Mouse (Mus musculus) ES-E14 (cell line): ENCODE data around the gene Akap2. TPM values are rescaled to one million over a fixed set of nuclear protein-coding genes. Genes with fewer than 3 reads are reported as not detected.

ENCODE experiments used
- DNase-seq: peaks from one replicate; pipeline ENCODE4 v3.0.0-alpha.2; 2013; ENCODE audit warnings: low read depth, low spot score
- H3K27ac ChIP-seq: 2 replicates; pipeline ENCODE4 v1.5.1; 2012; ENCODE audit warnings: low read depth, mild to moderate bottlenecking, low read length, moderate library complexity, mixed read lengths; ENCODE audit not compliant: poor library complexity, insufficient read depth, severe bottlenecking
- H3K36me3 ChIP-seq: 2 replicates; pipeline ENCODE4 v1.6.1; 2012; ENCODE audit warnings: mild to moderate bottlenecking, low read length, moderate library complexity, mixed read lengths; ENCODE audit not compliant: control insufficient read depth, poor library complexity, insufficient read depth, severe bottlenecking
- H3K4me1 ChIP-seq, 2 experiments: fragments of 150-350 bp in 1 of 2; sonication (generic) in 1 of 2; 2 replicates each; pipeline ENCODE4 v1.6.1; 2012; ENCODE audit warnings: low read length in 2 of 2, mild to moderate bottlenecking in 1 of 2, mixed read lengths in 1 of 2; ENCODE audit not compliant: control insufficient read depth in 2 of 2, insufficient read depth in 2 of 2, poor library complexity in 1 of 2
- H3K4me3 ChIP-seq, 2 experiments: fragments of 150-350 bp in 1 of 2; sonication (generic) in 1 of 2; 2 replicates each; pipeline ENCODE4 v1.5.1; 2012; ENCODE audit warnings: low read length in 2 of 2, low read depth in 1 of 2, mild to moderate bottlenecking in 1 of 2, mixed read lengths in 1 of 2; ENCODE audit not compliant: insufficient read depth in 1 of 2, poor library complexity in 1 of 2, severe bottlenecking in 1 of 2
- H3K9ac ChIP-seq: 2 replicates; pipeline ENCODE4 v1.6.1; 2012; ENCODE audit warnings: low read depth, mild to moderate bottlenecking, low read length, mixed read lengths; ENCODE audit not compliant: poor library complexity, insufficient read depth, severe bottlenecking
- H3K9me3 ChIP-seq: fragments of 150-350 bp; sonication (generic); 2 replicates; pipeline ENCODE4 v1.6.1; 2012; ENCODE audit warnings: low read depth, mild to moderate bottlenecking, low read length; ENCODE audit not compliant: control insufficient read depth, insufficient read depth
- CHD2 ChIP-seq: IDR thresholded peaks from 2 replicates; pipeline ENCODE4 v1.6.1; 2014; ENCODE audit warnings: mild to moderate bottlenecking, low read depth, low read length, inconsistent platforms
- HCFC1 ChIP-seq: IDR thresholded peaks from 2 replicates; pipeline ENCODE4 v1.6.1; 2012; ENCODE audit warnings: low read length, inconsistent platforms, borderline replicate concordance; ENCODE audit not compliant: insufficient read depth
- MAFK ChIP-seq: IDR thresholded peaks from 2 replicates; pipeline ENCODE4 v1.6.1; 2014; ENCODE audit warnings: mild to moderate bottlenecking, low read depth, low read length, inconsistent platforms; ENCODE audit not compliant: insufficient read depth
- ZC3H11A ChIP-seq: IDR thresholded peaks from 2 replicates; pipeline ENCODE4 v1.6.1; 2012; ENCODE audit warnings: low read depth, mild to moderate bottlenecking, inconsistent platforms, low read length, borderline replicate concordance
- ZNF384 ChIP-seq: IDR thresholded peaks from 2 replicates; pipeline ENCODE4 v1.6.1; 2012; ENCODE audit warnings: low read depth, low read length, inconsistent platforms
- in situ Hi-C, 2 experiments: fragments of 600-800 bp; cut with MboI; formaldehyde crosslinking; loops; one replicate each; pipeline ENCODE4 v1.15.1; 2025; ENCODE audit warnings: low sequenced_read_pairs in 2 of 2, inconsistent platforms in 1 of 2; ENCODE audit not compliant: unreplicated experiment in 2 of 2
- total RNA-seq: library from RNA; depleted of rRNA; stranded (reverse); fragments of 300-350 nt; gene quantifications from 2 replicates; pipeline ENCODE4 v1.2.3, GENCODE M21; 2012

Akap2 gene
- total RNA-seq, 1 experiment, result 35.7 TPM

DNA sequence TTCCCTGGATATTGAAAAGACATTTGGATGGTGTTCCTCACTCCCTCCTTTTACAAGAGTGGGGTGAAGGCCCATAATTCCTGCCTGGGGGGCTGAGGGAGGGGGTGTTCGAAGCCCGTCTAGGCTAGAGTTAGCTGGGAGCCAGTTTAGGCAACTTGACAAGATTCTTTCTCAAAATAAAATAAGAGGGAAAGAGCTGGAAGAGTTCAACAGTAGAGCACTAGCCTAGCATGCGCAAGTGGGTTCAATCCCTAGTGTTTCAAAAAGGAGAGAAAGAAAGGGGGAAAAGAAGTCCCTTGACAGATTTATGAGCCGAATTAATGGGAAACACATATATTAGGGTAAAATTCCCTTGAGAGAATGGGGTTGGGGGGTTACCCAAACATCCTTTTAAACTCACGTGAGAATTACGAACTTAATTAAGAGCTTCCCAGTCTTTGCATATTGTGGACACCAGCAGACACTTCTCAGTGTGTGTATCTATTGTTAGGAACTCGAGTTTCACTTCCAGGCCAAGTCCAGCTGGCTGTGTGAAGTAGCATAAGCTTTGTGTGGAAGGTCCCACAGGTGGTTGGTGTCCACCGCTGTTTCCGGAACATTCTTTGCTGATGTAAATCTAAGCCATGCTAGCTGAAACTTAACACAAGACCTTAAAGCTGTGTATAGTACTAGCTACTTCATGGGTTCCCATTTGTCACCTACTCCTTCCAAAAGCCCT, 145.0 kb downstream of the Akap2 start:
- H3K36me3 ChIP-seq, result no peaks in the 10 kb centered on the region
- DNase-seq, result no peak
- in situ Hi-C loops, result no loop called here
- H3K4me1 ChIP-seq, result peaks cover 0 to 3% of the 10 kb centered on the region in 2 experiments; a peak in 1 of 4 replicates
- no peak overlapping the region for H3K9ac ChIP-seq
- no peak overlapping the region for H3K27ac ChIP-seq
- H3K9me3 ChIP-seq, result no peaks in the 10 kb centered on the region
- H3K4me3 ChIP-seq, result no peak overlapping the region
- TF ChIP-seq ZC3H11A, result no peak

DNA sequence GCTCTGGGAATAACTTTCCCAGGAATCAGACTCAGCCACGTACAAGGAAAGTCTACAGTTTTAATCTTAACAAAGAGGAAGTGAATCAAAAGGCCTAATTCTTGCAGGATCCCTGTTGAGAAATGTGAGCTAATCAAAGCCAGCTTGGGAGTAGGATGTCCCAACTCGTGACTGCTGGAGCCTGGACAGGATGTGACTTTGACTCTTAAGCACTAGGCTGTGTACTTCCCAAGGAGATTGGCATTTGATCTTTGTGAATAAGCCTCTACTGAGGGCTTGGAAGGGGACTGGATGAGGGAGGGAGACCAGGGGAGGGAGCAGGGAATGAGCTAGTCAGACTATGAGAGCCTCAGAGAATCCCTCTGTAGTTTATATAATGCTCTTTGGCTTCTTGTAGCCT, 148.6 kb downstream of the Akap2 start:
- H3K4me3 ChIP-seq, result no peak overlapping the region
- H3K4me1 ChIP-seq, result peaks cover 0 to 3% of the 10 kb centered on the region in 2 experiments; a peak in 1 of 4 replicates
- in situ Hi-C loops, result no loop called here
- H3K9ac ChIP-seq, result no peak overlapping the region
- DNase-seq, result no peak
- TF ChIP-seq HCFC1 (no peak), CHD2 (no peak), ZNF384 (no peak), MAFK (no peak), ZC3H11A (no peak)
- no peak overlapping the region for H3K27ac ChIP-seq
- no peaks in the 10 kb centered on the region for H3K9me3 ChIP-seq
- H3K36me3 ChIP-seq, result no peaks in the 10 kb centered on the region

DNA sequence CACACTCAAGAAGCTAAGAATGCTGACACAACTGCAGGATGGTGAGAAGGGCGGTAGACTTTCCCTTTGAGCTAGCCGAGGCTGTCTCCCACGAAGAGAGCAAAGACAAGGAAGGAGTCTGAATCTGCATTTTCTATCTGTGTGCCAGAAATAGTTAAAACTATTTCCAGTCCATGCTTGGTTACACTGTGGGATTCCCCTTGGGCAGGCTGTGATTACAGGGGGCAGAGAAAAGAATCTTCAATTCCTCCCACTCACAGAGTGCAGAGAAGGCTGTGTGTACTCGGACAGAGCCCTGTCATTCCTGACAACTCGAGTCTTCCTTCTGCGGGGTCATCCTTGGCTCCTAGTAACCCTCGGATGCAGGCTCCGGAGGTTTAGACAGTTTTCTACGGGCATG, 149.5 kb downstream of the Akap2 start:
- H3K4me1 ChIP-seq, result peaks cover 0 to 3% of the 10 kb centered on the region in 2 experiments; a peak in 1 of 4 replicates
- no peak for TF ChIP-seq HCFC1
- TF ChIP-seq MAFK, result no peak
- TF ChIP-seq ZC3H11A, result no peak
- TF ChIP-seq ZNF384, result no peak
- no peak for TF ChIP-seq CHD2
- H3K9me3 ChIP-seq, result no peaks in the 10 kb centered on the region
- in situ Hi-C loops, result no loop called here
- no peaks in the 10 kb centered on the region for H3K36me3 ChIP-seq
- H3K9ac ChIP-seq, result no peak overlapping the region
- no peak for DNase-seq
- H3K4me3 ChIP-seq, result no peak overlapping the region
- H3K27ac ChIP-seq, result no peak overlapping the region

DNA sequence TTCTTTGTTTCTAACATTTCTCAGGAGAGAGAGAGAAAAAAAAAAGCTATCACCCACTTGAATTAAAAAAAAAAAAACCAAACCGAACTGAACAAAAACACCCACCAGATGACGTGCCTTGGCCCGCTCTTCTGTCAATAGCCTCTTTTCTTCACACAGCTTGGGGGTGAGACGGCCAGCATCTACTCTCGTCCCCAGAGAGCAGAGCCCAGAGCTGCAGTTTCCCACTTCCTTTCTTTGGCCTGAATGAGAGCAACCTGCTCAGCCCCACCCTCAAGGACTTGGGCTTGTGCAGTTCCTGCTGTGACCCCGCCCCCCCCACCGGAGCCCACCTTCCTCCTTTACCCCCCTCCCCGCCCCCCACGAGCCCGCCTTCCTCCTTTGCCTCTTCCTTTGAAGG, 150.0 kb downstream of the Akap2 start:
- H3K9ac ChIP-seq, result no peak overlapping the region
- in situ Hi-C loops, result no loop called here
- H3K4me1 ChIP-seq, result peaks cover 0 to 3% of the 10 kb centered on the region in 2 experiments; a peak in 1 of 4 replicates
- no peaks in the 10 kb centered on the region for H3K9me3 ChIP-seq
- no peak for DNase-seq
- no peak overlapping the region for H3K4me3 ChIP-seq
- H3K27ac ChIP-seq, result no peak overlapping the region
- TF ChIP-seq ZNF384 (0 out of 2 replicates have a peak, but pooled peaks have one; percentile 19), MAFK (no peak)
- no peaks in the 10 kb centered on the region for H3K36me3 ChIP-seq

DNA sequence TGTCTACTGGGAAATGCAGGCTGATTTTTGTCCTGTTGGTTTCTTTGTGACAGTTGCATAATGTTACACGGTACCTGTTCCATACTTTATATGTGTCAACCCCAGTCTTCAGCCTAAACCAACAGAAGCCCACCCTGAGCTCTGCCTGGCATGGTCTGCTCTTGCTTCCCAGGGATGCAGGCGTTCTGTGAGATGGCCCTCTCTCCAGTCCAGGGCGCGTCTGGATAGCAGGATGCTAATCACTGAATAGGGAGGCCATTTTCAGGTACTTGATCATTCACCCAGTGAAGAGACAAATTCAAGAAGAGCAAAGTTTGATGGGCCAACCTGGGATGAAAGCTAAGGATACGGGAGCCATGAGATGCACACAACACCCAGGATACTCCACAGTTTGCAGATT, 161.7 kb downstream of the Akap2 start:
- Histone ChIP-seq H3K9me3 (peaks cover 21% of the 10 kb centered on the region), H3K27ac (no peak overlapping the region), H3K4me3 (no peak overlapping the region), H3K4me1 (no peaks in the 10 kb centered on the region), H3K9ac (no peak overlapping the region), H3K36me3 (peaks cover 10% of the 10 kb centered on the region)
- TF ChIP-seq ZC3H11A (no peak), HCFC1 (no peak), CHD2 (no peak), MAFK (no peak), ZNF384 (no peak)
- in situ Hi-C loops, result loop anchor here in 1 of 2 experiments (25.0 kb wide), 1 partner anchor 217 kb away; no protein-coding TSS in a partner anchor
- DNase-seq, result no peak
